Comparison of ENCODE assay signal across 7 mouse cellular contexts in the genomic region with DNA sequence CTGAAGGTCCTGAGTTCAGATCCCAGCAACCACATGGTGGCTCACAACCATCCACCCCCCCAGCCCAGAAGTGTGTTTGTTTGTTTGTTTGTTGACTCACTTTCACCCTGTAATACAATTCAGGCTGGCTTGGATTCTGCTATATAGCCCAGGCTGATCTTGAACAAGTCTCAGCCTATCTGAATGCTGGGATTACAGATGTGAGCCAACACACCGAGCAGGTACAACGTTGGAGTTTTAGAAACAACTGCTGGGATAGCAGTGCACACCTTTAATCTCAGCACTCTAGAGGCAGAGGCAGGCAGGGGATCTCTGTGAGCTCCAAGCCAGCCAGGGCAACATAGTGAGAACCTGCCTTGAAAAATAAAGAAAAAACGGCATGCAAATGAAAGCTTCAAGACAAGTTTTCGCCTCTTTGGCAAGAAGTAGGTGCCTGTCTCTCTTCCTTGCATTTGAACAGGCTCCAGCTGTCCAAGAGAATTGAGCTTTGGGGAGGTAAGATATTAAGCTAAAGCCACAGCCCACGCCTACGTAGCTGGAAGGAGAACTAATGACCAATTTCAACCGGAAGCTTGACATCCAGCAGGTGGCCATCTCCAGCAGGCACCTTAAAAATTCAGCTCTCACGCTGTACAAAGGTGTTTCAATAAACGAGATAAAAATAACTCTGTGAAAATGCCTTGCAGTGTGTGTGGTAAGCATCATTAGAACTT. TPM values are rescaled to one million over a fixed set of nuclear protein-coding genes. Genes with fewer than 3 reads are reported as not detected.
DNase-seq lines count a peak whose midpoint lies in the region; ATAC-seq and TF ChIP-seq lines count a peak whose summit lies in the region.

No protein-coding gene starts in this region.

- WGBS in neural tube, embryonic 12.5 days = 14% methylated on average over 9 of the region's 9 CpGs

- H3K9me3 ChIP-seq in E14TG2a.4 (ENCODE audit: low read length) = no peaks in the 10 kb centered on the region
- no peaks in the 10 kb centered on the region for H3K9me3 ChIP-seq in neural tube, embryonic 12.5 days

- no peaks in the 10 kb centered on the region for H3K36me3 ChIP-seq in E14TG2a.4 (ENCODE audit: insufficient read depth, low read length)
- no peaks in the 10 kb centered on the region for H3K36me3 ChIP-seq in neural tube, embryonic 12.5 days

- peak overlapping the region; percentile 81; the same call in 1 of the 2 replicates for H3K9ac ChIP-seq in neural tube, embryonic 12.5 days

- H3K4me3 ChIP-seq in E14TG2a.4 (replicated peaks; ENCODE audit: low read length) = peak overlapping the region; percentile 88
- H3K4me3 ChIP-seq in neural tube, embryonic 12.5 days = peak overlapping the region; percentile 63

- H3K27me3 ChIP-seq in E14TG2a.4 (ENCODE audit: insufficient read depth, low read length) = peaks cover 43% of the 10 kb centered on the region
- H3K27me3 ChIP-seq in neural tube, embryonic 12.5 days (replicated peaks) = peaks cover 31% of the 10 kb centered on the region

- no peak for ATAC-seq in neural tube, embryonic 12.5 days (ENCODE audit: low FRiP score, low read depth)

- DNase-seq in A20 (ENCODE audit: low read depth, low spot score) = peak; percentile 79
- DNase-seq in forelimb bud, embryonic 11.5 days (ENCODE audit: low read depth, low spot score) = peak; percentile 24
- peak; percentile 52 to 63 for DNase-seq in kidney, postnatal 25 days
- no peak for DNase-seq in urinary bladder, adult 18-20 months (ENCODE audit: low spot score in 2 of 2)
- no peak for DNase-seq in yolk sac, embryonic 10.5 days (ENCODE audit: low spot score)

- peak overlapping the region; percentile 86 for H3K4me2 ChIP-seq in neural tube, embryonic 12.5 days (replicated peaks)

- H3K4me1 ChIP-seq in E14TG2a.4 (replicated peaks; ENCODE audit: low read depth, low read length) = peaks cover 44% of the 10 kb centered on the region
- peaks cover 35% of the 10 kb centered on the region for H3K4me1 ChIP-seq in neural tube, embryonic 12.5 days

- H3K27ac ChIP-seq in neural tube, embryonic 12.5 days = no peak overlapping the region

- TF ChIP-seq CTCF in E14TG2a.4 (conservative IDR thresholded peaks at IDR 0.05; ENCODE audit: low read length) = no peak

RNA-seq across cellular contexts. Expression of gene Mapt, which starts 1.0 kb away (rescaled TPM):
- 271 and 288 TPM in 2 replicates for polyA plus RNA-seq in neural tube, embryonic 12.5 days (2016; fragmentation: Nextera tagmentation; extraction: Ambion mirVana)

RNA-seq across cellular contexts. Expression of gene Sppl2c, which starts 44.1 kb away (rescaled TPM):
- not detected in 2 replicates for polyA plus RNA-seq in neural tube, embryonic 12.5 days (2016; fragmentation: Nextera tagmentation; extraction: Ambion mirVana)

Comparison
In these comparisons a context has a peak if more than half of its experiments do, and no peak if none do; other contexts are left out.
1. DNase-seq: peak in A20 (single experiment), forelimb bud, embryonic 11.5 days (single experiment) and kidney, postnatal 25 days (2 of 2); none in urinary bladder, adult 18-20 months (0 of 2) and yolk sac, embryonic 10.5 days (single experiment).